Mouse (Mus musculus) limb, embryonic 14.5 days (tissue): ENCODE results near the gene Rilp. TPM values are rescaled to one million over a fixed set of nuclear protein-coding genes. Genes with fewer than 3 reads are reported as not detected.

Experiments
- ATAC-seq: fragments of 200-750 bp; cut with Nextera tagmentation; 2 replicates; pipeline ENCODE4 v1.8.0; 2017; ENCODE audit warnings: low read depth, moderate number of reproducible peaks, moderate TSS enrichment; ENCODE audit not compliant: low FRiP score
- DNase-seq: peaks from one replicate; pipeline ENCODE4 v3.0.0-alpha.2; 2015; ENCODE audit warnings: low spot score
- H3K27ac ChIP-seq: fragments of 300-500 bp; sonication (generic); replicated peaks from 2 replicates; pipeline ENCODE4 v1.5.1; 2014; ENCODE audit warnings: low read depth, mild to moderate bottlenecking, low read length, moderate library complexity, mixed read lengths
- H3K27me3 ChIP-seq: fragments of 300-500 bp; sonication (generic); 2 replicates; pipeline ENCODE4 v1.6.1; 2014; ENCODE audit warnings: low read length, mixed read lengths; ENCODE audit not compliant: control insufficient read depth, insufficient read depth
- H3K36me3 ChIP-seq: fragments of 300-500 bp; sonication (generic); 2 replicates; pipeline ENCODE4 v1.6.1; 2014; ENCODE audit warnings: mild to moderate bottlenecking, low read length, moderate library complexity, mixed read lengths; ENCODE audit not compliant: control insufficient read depth, insufficient read depth
- H3K4me1 ChIP-seq: fragments of 300-500 bp; sonication (generic); 2 replicates; pipeline ENCODE4 v1.6.1; 2014; ENCODE audit warnings: antibody characterized with exemption, low read length, mixed read lengths; ENCODE audit not compliant: control insufficient read depth, insufficient read depth
- H3K4me2 ChIP-seq: fragments of 300-500 bp; sonication (generic); replicated peaks from 2 replicates; pipeline ENCODE4 v1.6.1; 2014; ENCODE audit warnings: low read depth, mild to moderate bottlenecking, low read length, moderate library complexity; ENCODE audit not compliant: severe bottlenecking
- H3K4me3 ChIP-seq: fragments of 300-500 bp; sonication (generic); replicated peaks from 2 replicates; pipeline ENCODE4 v1.5.1; 2014; ENCODE audit warnings: low read length
- H3K9ac ChIP-seq: fragments of 300-500 bp; sonication (generic); 2 replicates; pipeline ENCODE4 v1.6.1; 2014; ENCODE audit warnings: mild to moderate bottlenecking, low read depth, low read length, moderate library complexity; ENCODE audit not compliant: severe bottlenecking
- H3K9me3 ChIP-seq: fragments of 300-500 bp; sonication (generic); 2 replicates; pipeline ENCODE4 v1.6.1; 2016; ENCODE audit warnings: low read length; ENCODE audit not compliant: control insufficient read depth
- POLR2A ChIP-seq: fragments of 200-500 bp; IDR thresholded peaks from 2 replicates; pipeline ENCODE4 v1.8.0; 2012; ENCODE audit warnings: inconsistent platforms, mild to moderate bottlenecking, moderate library complexity, borderline replicate concordance; ENCODE audit not compliant: insufficient read depth, insufficient read length; ENCODE audit errors: extremely low read depth
- WGBS: fragments of 180-500 bp; shearing (Covaris S2); extraction: QIAGEN DNeasy Blood & Tissue Kit; methylation state at CpG from one replicate; pipeline ENCODE4 v1.1.7; 2014; 5-methylcytosine and 5-hydroxymethylcytosine counted together
- polyA plus RNA-seq, 2 experiments: library from polyadenylated mRNA; depleted of rRNA in 1 of 2; stranded (reverse) in 1 of 2; unstranded in 1 of 2; fragments of >200 nt; fragmentation: Nextera tagmentation in 1 of 2; extraction: Ambion mirVana in 1 of 2; gene quantifications; 2 replicates each; pipeline versions ENCODE4 v1.2.1 to v1.2.3; 2012 to 2014

The Rilp gene
- polyA plus RNA-seq, 2 experiments, result 0.58 to 0.98 TPM

- H3K4me2 ChIP-seq, result no peak overlapping the region
- no peak overlapping the region for H3K27ac ChIP-seq
- H3K36me3 ChIP-seq, result no peaks in the 10 kb centered on the region
- 78% methylated on average over 6 of the region's 6 CpGs for WGBS
- H3K27me3 ChIP-seq, result no peaks in the 10 kb centered on the region
- H3K4me3 ChIP-seq, result no peak overlapping the region
- DNase-seq (no peak), ATAC-seq (no peak)
- H3K9ac ChIP-seq, result no peak overlapping the region; the same call in 1 of the 2 replicates
- peaks cover 11% of the 10 kb centered on the region; the same call in 1 of the 2 replicates for H3K4me1 ChIP-seq
- H3K9me3 ChIP-seq, result no peaks in the 10 kb centered on the region
- TF ChIP-seq POLR2A, result no peak
These were observed 23.6 kb downstream of the Rilp start for GRCm38 (mm10) chr11:75533314-75534015.

GRCm38 (mm10) chr11:75534286-75535033 lies 24.6 kb downstream of the Rilp start:
- ATAC-seq, result no peak
- Histone ChIP-seq H3K27ac (no peak overlapping the region), H3K27me3 (no peaks in the 10 kb centered on the region), H3K9ac (no peak overlapping the region), H3K36me3 (no peaks in the 10 kb centered on the region), H3K4me1 (peaks cover 11% of the 10 kb centered on the region; the same call in 1 of the 2 replicates), H3K4me3 (no peak overlapping the region), H3K9me3 (no peaks in the 10 kb centered on the region), H3K4me2 (no peak overlapping the region)
- whole genome bisulfite sequencing, result 65% methylated on average over 4 of the region's 4 CpGs
- TF ChIP-seq POLR2A, result no peak
- DNase-seq, result no peak

GRCm38 (mm10) chr11:75535106-75535795 lies 25.4 kb downstream of the Rilp start:
- Histone ChIP-seq H3K4me2 (no peak overlapping the region), H3K4me1 (peaks cover 11% of the 10 kb centered on the region; the same call in 1 of the 2 replicates), H3K4me3 (no peak overlapping the region), H3K36me3 (no peaks in the 10 kb centered on the region), H3K9ac (no peak overlapping the region), H3K27ac (no peak overlapping the region), H3K27me3 (no peaks in the 10 kb centered on the region), H3K9me3 (no peaks in the 10 kb centered on the region)
- ATAC-seq (no peak), DNase-seq (no peak)
- no peak for TF ChIP-seq POLR2A
- WGBS, result 48% methylated on average over 13 of the region's 13 CpGs

GRCm38 (mm10) chr11:75536255-75537024 lies 26.5 kb downstream of the Rilp start:
- H3K27me3 ChIP-seq, result no peaks in the 10 kb centered on the region
- TF ChIP-seq POLR2A, result no peak
- peaks cover 8% of the 10 kb centered on the region; the same call in 1 of the 2 replicates for H3K4me1 ChIP-seq
- H3K27ac ChIP-seq, result no peak overlapping the region
- H3K4me3 ChIP-seq, result no peak overlapping the region
- DNase-seq (no peak), ATAC-seq (no peak)
- H3K36me3 ChIP-seq, result no peaks in the 10 kb centered on the region
- no peaks in the 10 kb centered on the region for H3K9me3 ChIP-seq
- H3K9ac ChIP-seq, result no peak overlapping the region
- no peak overlapping the region for H3K4me2 ChIP-seq
- 86% methylated on average over 12 of the region's 12 CpGs for WGBS

GRCm38 (mm10) chr11:75537025-75537414 lies 27.1 kb downstream of the Rilp start:
- 87% methylated on average over 8 of the region's 8 CpGs for WGBS

More at GRCm38 (mm10) chr11:75537025-75537414, 27.1 kb downstream of the Rilp start:
- DNase-seq (no peak), ATAC-seq (no peak)
- Histone ChIP-seq H3K9ac (no peak overlapping the region), H3K9me3 (no peaks in the 10 kb centered on the region), H3K27ac (no peak overlapping the region), H3K36me3 (no peaks in the 10 kb centered on the region), H3K4me3 (no peak overlapping the region), H3K4me1 (peaks cover 8% of the 10 kb centered on the region; the same call in 1 of the 2 replicates), H3K27me3 (no peaks in the 10 kb centered on the region), H3K4me2 (no peak overlapping the region)
- no peak for TF ChIP-seq POLR2A
